Mouse (Mus musculus) naive thymus-derived CD4-positive, alpha-beta T cell, adult 2 months (primary cell): ENCODE measurements around the gene Tmem41b.
"Not testable (repeated sequence)": the region's sequence is repeated elsewhere in the genome, so short reads cannot be mapped to it uniquely, and the experiment has no call there.

Experiments used
- DNase-seq: peaks from one replicate; pipeline ENCODE4 v3.0.0-alpha.2; 2011; ENCODE audit warnings: low read depth

The Tmem41b gene

DNA sequence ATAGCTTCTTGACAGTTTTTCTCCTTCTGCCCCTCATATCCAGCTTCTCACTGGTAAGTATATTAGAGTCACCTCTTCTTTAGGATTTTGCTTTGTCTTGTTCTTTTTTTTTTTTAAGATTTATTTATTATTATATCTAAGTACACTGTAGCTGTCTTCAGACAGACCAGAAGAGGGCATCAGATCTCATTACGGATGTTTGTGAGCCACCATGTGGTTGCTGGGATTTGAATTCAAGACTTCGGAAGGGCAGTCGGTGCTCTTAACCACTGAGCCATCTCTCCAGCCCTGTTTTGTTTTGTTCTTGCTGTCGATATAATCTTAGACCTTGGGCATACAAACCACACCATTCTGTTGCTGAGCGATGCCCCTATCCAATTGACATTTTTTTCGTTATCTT, at the start of gene Tmem41b:
TSS of gene Tmem41b (minus strand) at position 155 of the 400 bp plus-strand sequence.
- DNase-seq: peak; percentile 49

DNA sequence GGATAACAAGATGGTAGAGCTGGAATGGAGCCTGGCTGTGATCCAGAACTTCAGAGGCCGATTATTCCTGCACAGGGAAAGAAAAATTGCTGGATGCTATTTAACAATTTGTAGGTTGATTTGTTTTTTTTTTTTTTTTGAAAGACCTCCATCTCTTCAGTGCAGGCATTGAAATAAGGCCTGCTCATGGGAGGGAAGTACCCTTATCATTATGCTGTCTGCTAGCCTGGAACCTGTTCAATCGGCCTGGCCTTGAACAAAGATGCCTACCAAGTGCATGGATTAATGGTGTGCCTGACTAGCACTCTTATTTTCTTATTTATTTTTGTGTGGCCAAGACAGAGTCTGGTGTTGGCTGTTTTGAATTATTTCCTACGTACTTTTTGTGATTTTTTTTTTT, 43.6 kb upstream of the Tmem41b start:
- no peak for DNase-seq

DNA sequence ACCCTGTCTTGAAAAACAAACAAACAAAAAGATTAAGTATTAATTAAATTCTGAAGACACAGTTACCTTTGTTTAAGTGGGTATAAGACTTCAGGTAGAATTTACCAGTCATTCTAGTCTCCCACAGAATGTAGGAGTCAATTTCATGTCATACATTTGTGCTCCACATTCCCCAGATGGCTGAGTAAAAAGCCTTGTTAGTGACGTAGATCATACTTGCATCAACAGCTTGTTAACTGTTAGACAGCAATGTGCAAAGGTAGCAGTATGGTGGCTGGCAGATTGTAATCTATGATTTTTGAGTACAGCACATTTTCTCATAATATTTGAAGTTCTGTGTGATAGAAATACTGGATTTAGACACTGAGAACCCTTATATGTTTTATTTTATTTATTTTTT, 42.1 kb upstream of the Tmem41b start:
- DNase-seq: no peak

GRCm38 (mm10) chr7:110026594-110026993, 39.9 kb upstream of the Tmem41b start:
- DNase-seq: no peak

DNA sequence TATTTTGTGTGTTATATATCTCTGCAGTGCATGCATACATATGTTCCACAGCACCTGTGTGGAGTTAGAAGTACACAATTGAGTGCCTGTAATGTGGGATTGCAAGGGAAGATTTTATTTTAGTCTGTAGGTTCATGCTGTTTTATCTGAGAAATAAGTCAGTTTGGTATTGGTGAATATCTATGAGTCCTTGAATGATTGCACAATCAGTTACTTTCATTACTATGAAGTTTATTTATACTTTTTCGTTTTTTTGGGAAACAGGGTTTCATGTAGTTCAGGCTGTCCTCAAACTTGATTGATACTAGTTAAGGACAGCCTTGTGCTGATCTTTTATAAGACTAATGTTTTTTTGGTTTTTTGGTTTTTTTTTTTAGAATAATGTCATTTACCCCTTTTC, 36.8 kb upstream of the Tmem41b start:
- no peak for DNase-seq

GRCm38 (mm10) chr7:110018631-110019482, 32.1 kb upstream of the Tmem41b start:
- peak; percentile 33 for DNase-seq

DNA sequence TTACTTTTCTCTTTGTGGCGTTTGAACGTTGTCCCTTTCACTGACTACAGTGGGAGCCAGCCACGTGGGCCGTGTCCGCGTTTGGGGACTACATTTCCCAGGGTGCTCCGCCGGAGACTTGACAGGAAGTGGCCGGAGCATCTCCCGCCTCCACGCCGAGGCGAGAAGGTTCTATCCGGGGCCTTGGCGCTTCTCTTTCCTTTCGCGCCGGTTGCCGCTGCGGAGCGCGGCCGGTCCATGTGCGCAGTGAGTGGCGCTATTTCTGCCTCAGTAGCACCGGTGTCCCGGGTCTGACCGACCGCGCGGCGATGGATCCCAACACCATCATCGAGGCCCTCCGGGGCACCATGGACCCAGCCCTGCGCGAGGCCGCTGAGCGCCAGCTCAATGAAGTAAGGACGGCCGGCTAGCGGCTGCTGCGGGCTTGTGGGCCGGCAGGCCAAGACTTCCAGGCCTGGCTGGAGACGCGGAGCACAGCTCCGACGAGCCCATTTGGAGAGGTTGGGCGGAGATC, 31.4 kb upstream of the Tmem41b start, which contains the start of gene Ipo7:
TSS of gene Ipo7 (plus strand) at position 158 of the 514 bp plus-strand sequence.
- DNase-seq: peak; percentile 86

- no peak for DNase-seq
Measured at GRCm38 (mm10) chr7:110014272-110014671, 27.5 kb upstream of the Tmem41b start.

DNA sequence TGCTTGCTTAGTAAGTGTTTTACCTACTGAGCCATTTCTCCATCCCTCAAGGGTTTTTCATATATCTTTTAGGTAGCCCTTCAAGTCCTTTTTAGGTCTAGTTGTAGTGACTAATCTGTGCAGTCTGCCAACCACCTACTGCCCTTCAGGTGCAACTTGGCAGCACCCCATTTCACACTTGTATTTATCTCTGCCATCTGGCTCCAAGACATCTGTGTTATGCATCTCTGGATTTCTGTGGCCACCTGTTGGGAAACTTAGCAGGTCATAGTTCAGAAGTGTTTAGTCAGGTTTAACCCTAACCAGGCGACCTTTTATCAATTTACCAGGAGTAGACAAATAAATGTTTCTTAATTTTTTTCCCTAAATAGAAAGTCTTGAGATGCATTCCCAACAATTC, 24.7 kb upstream of the Tmem41b start:
- no peak for DNase-seq

DNA sequence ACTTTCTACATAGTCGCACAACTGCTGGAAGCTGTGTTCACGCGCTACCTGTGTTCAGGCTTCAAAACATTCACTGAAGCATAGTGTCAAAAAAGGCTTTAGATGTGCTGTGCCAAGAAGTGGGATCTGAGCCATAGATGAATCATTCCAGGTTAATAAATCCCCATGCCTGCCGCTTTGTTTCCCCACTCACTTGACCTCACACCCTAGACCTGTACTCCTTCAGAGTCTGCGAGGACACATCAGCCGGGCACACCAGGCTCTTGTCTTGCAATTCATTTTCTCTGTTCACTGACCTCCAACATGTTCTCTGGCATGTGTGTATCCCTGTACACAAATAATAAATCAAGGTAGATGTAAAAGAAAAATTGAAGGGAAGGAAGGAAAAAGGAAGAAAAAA, 22.4 kb upstream of the Tmem41b start:
- DNase-seq: no peak

GRCm38 (mm10) chr7:110008513-110008912, 21.8 kb upstream of the Tmem41b start:
- DNase-seq: no peak

DNA sequence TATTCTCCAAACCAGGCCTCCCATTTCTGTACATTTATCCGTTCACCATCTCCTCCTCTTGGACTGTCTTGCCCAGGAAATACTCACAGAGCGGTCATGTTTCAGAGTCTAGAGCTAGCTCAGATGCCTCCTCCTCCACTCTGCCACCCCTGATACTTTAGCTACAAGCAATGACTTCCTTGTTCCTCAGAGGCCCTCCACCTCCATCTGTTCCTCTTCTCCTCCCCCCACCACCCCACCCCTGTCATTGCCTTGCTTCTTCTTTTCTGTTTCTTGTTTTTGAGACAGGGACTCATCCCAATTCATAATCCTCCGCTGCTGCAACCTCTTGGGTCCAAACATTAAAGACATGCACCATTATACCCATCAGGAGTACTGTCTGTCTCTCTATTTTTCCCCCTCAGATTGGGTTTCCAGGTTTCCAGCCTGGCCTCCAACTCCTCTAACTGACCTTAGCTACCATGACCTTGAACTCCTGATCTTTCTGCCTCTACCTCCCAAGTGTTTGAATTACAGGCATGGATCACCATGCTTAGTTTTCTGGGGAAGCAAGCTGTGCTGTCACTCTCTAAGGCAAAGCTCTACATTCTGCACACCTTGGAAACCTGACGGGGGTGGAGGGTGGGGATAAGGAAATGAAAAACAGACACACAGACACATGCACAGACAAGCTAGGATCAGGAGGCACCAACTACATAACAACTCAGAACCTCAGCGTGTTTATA, 19.9 kb upstream of the Tmem41b start:
- no peak for DNase-seq

DNA sequence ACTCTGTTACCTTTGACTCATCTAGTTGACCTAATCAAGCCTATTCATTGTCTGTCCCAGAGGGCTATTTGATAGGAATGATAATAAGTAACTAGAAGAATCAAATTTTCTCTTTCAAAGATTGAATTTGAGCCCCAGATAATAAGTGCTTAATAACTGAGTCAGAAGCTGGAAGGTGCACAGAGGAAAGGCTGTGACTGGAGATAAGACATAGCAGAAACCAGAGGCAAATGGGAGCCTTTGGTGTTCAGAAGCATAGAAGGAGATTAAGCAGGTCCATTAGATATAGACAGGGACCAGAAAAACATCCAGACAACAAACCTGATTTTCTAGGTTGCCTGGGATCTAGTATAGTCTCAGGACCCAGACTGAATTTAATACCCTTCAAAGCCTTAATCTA, 19.2 kb upstream of the Tmem41b start:
- DNase-seq: no peak

GRCm38 (mm10) chr7:110002968-110003367, 16.2 kb upstream of the Tmem41b start:
- no peak for DNase-seq

- DNase-seq: no peak
Measured at GRCm38 (mm10) chr7:110002092-110002491, 15.4 kb upstream of the Tmem41b start.

GRCm38 (mm10) chr7:109998388-109998787, 11.7 kb upstream of the Tmem41b start:
- DNase-seq: no peak

DNA sequence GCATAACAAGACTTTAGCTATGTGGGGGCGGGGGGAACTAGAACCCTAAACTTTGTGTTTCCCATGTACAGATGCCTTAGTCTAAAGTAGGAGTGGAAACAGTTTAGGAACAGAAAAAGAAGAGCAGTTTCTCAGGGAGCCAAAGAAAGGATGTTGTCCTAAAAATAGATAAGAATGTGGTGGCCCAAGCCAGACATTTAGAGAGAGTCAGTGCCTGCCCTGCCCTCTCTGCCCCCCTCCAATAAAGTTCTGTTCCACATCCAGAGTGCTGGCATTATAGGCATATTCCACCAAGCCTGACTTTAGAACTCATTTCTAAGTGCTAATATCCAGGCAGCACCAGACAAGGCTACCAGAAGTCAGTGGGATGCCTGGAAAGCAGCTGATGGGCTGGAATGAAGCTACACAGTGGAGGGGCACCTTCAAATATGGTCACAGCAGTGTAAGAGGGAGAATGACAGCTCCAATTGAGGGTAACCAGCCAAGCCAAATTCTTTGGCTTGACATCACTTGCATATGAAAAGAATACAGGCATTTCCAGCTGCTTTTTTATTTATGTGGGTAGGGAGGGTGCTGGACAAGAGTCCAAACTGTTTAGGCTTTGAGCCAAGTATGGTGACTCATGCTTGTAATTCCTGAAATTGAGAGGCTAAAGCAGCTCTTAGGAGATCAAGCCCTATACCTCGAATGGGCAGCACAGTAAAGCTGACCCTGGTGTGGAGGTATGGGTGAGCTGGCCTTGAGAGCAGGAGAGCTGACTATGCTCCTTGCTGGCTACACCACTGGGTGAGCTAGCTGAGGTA, 6.6 kb upstream of the Tmem41b start:
- DNase-seq: no peak

- no peak for DNase-seq
Measured at GRCm38 (mm10) chr7:109991286-109991685, 4.6 kb upstream of the Tmem41b start.

DNA sequence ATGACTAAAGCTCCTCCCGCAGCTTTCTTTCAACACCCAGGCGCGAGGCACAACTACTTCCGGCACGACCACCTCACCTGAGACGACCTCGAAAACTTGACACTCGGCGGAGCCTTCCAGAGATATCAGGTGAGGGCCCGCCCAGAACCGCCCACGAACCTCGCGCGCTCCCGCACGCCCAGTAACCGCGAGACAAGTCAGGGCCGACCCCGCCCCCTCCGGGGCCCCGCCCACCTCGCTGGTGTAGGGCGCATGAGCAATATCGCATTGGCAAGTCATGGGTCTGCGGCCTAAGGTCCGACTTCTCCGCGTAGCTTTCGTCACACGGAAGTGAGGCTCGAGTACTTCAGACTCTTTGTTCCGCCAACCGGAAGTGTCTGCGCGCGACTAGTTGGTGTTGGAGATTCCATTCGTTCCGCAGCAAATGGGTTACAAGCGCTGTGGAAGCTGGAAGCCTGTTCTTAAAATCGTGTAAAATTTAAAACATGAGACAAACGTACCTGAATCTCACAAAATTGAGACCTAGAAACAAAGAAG, 528 bp downstream of the Tmem41b start:
- DNase-seq: peak; percentile 99

- DNase-seq: peak; percentile 56
Measured at GRCm38 (mm10) chr7:109985661-109986132, 1.0 kb downstream of the Tmem41b start.

DNA sequence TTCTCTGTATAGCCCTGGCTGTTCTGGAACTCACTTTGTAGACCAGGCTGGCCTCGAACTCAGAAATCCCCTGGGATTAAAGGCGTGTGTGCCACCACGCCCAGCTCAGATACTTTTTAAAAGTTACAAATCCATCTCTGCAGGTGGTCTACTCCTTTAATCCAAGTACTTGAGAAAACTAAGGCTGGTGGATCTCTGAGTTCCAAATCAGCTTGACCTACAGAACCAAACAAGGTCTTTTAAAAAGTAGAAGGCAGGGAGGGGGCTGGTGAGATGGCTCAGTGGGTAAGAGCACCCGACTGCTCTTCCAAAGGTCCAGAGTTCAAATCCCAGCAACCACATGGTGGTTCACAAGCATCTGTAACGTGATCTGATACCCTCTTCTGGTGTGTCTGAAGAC, 2.1 kb downstream of the Tmem41b start:
- DNase-seq: not testable (repeated sequence)

- peak; percentile 33 for DNase-seq
Measured at GRCm38 (mm10) chr7:109977131-109977530, 9.6 kb downstream of the Tmem41b start.
